Mouse (Mus musculus): ENCODE results near the gene Rbm28.

Rbm28 gene

DNA sequence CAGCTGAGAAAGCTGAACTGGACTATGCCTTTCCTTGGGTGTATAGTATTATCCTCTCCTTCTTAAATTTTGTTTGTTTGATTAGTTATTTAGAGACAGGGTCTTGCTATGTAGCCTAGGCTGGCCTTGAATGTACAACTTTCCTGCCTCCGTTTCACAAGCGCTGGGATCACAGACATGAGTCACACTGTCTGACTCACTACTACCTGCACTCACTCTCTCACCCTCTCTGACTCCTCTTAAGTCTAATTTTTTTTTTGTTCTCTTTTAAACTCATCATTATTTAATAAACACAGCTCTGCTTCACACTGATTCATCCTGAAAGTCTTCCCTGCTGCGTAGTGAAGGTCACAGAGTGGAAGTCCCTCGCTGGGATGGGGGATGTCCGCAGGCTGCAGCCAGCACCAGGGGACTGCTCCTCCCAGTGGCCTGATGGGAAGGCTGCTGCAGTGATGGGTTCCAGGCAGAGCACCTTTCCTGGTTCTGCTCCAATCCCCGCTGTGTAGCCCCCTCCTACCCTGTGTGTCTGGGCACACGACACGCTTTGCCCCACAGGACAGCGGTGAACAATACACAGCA, 81.9 kb downstream of the Rbm28 start:
- no peak for DNase-seq (ENCODE audit: extremely low spot score, low read depth, low spot score)

DNA sequence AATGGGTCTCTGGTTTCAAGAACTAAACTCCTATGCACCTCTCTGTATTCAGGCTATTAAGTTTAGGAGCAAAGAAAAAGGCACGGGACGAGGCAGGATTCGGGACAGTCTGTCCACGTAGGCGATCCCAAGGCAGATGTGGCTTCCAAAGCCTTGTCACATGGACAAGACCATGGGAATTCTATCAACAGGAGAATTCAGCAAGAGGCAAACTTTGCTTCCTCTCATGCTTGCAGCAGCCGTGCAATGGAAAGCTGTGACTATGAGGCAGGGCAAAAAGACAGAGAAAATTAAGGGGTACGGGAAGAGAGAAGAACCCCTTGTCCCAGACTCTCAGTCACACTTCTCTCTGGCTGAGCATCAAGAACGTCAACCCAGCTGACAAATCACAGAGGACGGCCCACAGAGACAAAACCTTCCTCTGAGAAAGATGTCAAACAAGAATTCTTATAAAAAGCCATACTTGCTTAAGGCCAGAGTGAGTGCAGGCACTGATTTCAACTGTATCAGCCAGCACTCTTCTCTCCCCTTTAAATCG, 82.9 kb downstream of the Rbm28 start:
- no peak for DNase-seq (ENCODE audit: extremely low spot score, low read depth, low spot score)

DNA sequence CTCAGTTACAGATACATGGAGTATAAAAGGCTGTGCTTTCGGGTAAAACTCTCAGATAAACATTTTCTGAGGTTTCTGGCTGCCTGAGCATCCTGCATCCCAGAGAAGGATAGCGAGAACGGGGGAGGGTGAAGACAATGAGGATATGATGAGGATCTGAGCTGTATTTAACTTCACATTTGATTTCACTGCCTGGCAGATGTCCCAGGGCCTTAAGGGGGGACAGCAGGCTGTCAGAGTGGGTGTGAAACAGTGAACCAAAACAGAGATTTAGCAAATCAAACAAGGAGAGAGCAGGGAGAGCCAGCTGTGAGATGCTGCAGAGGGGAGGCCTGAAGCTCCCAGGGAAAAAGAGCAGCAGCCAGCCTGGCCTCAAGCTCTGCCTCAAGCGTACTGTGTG, 85.5 kb downstream of the Rbm28 start:
- DNase-seq (ENCODE audit: extremely low spot score, low read depth, low spot score) = no peak

DNA sequence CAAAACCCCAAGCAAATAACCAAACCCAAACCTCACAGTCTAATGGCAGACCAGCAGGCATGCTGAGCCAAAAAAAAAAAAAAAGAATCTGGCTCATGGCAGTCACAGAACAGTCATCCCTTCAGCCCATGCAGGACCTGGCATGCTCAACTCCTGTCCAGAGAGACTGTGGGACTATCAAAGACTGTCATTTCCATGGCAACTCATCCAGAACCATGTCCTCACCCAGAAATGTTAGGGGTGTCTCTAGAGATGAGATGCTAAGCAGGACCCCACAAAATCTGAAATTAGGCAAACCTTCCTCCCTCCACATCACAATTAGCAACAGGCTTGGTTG, 90.7 kb downstream of the Rbm28 start:
- DNase-seq (ENCODE audit: extremely low spot score, low read depth, low spot score) = no peak

Data from hindlimb bud, embryonic 11.5 days (tissue).